Mouse (Mus musculus) lung, adult 18-20 months (tissue): ENCODE data around the gene Ctnnbl1.

ENCODE experiments used
- DNase-seq, 2 experiments: peaks; one replicate each; pipeline ENCODE4 v3.0.0; 2022; ENCODE audit warnings: mixed read lengths in 2 of 2

Gene Ctnnbl1

DNA sequence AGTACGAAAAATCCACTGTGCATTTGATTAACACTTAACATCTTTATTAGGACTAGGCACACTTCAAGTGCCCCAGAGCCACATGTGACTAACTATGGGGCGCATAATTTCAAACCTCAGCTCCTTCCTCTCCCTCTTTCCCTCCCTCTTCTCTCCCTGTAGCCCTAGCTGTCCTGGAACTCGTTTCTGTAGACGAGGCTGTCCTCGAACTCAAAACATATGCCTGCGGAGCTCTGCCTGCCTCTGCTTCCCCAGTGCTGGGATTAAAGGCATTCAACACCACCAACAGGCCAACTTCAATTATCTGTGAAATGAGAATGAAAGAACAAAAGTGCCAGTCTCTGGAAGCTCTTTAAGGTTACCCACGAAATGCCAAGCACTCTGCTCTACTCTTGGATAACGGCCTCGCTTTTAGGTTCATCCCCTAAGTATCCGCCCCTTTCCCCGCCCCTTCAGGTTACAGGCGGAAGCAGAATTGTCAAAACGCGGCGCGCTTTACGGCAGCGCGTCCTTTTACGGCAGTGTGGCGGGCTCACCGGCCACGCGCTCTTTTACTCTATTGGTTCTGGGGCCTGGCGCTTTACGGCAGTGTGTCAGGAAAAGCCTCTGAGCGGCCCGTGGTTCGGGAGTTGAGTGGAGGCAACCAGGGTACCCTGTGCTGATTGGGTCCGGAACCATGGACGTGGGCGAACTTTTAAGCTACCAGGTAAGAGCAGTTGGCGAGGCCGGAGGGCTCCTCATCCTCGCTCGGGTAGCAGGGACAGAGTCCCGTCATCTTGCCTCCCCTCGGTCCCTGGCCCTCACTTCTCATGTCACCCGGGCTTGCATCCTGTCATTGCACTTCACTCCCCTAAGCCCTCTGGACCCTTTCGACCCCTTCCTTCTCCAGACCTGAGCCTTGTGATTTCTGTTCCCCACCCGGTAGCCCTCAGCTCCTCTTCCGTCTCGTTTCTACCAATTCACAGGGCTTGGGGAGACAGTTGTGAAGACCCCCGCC lies at the start of gene Ctnnbl1:
TSS of gene Ctnnbl1 (plus strand) at position 548 of the 997 bp plus-strand sequence.
- peak; percentile 98 to 99 for DNase-seq

DNA sequence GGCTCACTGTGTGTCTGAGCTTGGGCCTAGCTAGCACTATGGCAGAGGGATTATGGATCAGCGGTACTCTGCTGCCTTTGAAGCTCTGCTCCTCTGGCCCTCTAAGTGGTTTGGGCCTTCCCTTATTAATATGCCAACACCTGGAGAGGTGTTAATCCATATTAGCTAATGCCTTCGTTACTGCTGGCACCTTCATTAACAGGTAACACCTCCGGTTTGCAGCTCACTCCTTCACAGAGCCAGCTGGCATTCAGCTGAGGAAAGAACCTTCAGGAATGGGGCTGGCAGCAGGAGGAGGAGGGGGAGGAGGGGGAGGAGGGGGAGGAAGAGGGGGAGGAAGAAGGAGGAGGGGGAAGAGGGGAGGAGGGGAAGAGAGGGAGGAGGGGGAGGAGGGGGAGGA lies 49.7 kb upstream of the Ctnnbl1 start:
- no peak for DNase-seq

DNA sequence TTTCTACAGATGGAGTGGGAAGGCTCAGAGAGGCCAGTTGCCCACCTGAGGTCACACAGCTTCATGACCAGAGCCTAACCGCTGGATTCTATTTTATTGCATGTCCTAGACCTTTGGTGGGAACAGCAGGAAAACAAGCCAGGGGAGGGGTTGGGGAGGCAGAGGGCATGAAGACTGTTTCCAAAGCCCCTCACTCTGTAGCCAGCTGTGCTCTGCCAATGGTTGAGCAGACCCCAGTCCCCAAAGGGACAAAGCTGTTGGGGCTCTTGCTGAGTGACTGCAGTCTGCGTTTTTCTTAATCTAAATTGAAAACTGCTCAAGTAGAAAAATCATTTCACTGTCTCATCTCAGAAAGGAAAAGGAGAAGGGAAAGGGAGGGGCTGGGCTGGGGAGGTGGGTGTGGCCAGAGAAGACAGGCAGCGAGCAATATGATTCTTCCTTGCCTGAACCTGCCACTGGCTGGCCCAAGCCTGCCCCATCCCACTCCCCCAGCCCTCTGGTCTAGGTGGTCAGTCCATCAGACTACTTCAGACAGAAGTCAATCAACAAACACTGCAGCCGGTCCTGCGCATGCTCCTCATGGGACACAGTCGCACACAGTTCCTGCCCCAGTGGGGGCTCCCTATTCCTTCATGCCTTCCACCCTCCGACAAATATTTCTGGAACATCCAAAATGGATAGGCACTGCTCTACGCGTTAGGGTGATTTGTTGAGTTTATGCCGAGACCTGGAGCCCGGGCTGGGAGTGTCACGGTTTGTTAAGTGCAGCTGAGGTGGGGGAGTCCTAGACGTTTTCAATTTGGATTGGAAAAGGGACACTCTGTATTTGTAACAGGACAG lies 45.7 kb upstream of the Ctnnbl1 start:
- DNase-seq, result no peak

DNA sequence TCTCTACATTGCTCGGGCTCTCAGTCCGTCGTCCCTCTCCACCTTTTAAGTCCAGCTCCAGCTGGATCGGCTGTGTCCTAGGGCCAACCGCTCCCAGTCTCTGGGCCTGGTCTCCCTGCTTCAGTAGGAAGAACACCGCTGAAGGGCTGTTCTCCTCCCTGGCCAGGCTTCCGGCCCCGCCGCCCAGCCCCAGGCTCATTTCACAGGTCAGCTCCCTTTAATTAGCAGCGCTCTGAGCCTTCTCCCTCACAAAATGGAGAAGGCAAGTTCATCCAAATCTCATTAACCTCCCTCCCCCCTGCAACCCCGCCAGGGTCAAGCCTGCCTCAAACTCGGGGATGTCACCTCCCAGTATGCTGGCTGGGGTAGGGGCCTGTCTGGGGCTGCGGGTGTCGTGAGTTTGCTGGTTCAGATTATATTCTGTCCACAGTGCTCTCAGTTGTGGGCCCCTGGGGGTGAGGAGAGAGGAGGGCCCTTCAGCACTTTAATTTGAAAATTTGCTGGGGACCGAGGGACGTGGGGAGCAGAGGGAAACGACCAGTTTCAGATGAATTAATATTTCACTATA lies 44.8 kb upstream of the Ctnnbl1 start:
- no peak for DNase-seq

DNA sequence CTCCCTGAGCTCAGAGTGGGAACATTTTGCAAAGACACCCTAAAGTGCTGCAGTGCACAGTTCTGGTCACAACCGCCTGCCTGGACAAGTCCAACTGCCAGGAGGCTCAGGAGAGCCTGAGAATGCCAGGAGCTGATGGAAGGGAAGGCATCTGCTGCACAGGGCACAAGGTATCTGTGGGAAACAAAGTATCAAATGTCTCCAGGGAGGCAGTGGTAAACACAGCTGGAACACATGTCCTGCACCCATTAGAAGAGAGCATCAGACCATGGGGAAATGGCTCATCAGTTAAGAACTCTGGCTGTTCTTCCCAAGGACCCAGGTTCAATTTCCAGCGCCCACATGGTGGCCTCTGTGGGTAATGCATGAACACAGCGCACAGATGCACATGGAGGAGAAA lies 43.6 kb upstream of the Ctnnbl1 start:
- DNase-seq, result no peak

DNA sequence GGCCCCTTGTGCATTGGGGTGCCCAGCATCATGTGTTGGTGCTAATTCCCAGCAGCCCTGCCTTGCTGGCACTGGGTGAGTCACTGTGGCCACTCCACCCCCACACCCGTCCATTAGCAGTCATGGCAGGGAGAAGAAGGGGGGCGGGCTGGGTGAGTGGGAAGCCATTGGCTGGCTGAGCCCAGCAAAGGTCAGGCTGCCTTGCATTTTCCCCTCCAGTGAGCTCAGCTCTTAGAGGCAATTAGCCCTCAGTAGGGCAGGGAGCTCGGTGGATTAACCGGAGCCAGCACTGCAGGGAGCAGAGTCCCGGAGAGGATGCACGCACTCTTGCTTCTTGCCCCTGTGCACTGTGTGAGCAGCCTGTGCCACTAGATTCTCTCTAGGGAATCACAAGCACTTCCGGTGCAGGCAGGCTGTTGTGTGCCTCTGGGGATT lies 40.9 kb upstream of the Ctnnbl1 start:
- DNase-seq, result no peak

DNA sequence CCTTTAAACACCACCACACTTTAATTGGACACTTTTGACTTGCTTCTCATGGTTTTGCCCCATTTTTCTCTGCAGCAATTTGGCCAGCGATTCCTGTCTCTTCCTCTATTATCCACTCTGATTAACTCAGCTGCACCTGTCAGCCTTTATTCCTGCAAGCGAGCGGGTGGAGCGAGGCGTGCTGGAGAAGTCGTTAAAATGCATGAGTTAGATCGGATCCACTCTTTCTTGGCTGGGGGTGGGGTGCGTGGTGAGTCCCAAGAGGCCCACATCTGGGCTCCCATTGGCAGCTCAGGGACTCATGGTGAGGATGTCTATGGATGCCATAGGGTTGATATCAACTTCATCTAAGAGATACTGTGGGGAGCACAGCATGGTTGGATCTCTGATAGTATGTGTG lies 34.0 kb upstream of the Ctnnbl1 start:
- DNase-seq, result no peak

DNA sequence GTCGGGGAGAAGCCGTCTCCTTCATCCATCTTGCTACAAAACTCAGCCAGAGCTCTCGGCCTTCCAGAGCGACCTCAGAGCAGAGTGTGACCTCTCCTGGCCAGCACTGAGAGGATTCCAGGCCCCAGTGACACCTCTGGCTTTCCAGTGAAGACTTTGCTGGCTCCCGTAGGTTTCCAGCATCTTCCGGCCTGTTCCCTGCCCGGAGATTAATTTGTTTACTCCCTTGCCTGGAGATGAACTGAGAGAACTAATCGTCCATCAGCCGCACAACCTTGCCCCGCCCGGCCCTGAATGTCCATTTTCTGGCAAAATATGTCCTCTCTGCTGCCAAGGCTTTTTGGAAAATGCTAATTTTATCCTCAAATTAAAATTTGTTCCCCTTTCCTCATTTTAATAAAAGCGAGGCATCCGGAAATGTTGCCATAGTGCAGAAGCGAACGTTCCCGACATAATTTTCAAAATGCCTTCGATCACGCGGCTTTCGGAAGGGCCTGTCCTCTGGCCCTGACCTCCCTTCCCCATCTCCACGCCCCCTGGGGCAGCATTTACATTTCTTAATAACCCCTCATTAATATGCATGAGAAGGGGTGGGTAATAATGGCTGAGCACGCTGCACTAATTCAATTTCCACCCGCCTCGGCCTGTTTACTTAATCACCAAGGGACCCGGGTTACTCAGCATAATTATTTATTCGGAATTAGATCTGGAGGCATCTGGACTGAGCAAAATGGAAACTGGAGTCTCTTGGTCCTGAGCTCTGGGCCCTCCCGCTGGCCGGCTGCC lies 32.0 kb upstream of the Ctnnbl1 start:
- peak; percentile 36 to 38 for DNase-seq

DNA sequence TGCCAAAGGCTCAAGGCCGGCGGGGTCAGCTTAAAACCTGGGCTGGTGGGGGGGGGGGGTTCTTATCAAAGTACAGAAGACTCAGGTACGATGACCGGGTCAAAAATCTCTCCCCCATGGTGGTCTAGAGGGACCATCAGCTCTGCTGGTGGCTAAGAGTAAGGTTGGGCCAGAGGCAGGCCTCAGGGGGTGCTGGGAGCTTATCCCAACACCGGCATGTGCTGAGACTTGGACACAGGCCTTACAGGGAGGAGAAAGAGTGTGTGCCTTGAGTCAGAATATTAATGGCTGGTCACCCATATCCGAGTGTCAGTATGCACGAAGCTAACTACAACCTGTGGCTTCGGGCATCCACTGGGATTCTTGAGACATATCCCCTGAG lies 31.4 kb upstream of the Ctnnbl1 start:
- DNase-seq, result no peak

DNA sequence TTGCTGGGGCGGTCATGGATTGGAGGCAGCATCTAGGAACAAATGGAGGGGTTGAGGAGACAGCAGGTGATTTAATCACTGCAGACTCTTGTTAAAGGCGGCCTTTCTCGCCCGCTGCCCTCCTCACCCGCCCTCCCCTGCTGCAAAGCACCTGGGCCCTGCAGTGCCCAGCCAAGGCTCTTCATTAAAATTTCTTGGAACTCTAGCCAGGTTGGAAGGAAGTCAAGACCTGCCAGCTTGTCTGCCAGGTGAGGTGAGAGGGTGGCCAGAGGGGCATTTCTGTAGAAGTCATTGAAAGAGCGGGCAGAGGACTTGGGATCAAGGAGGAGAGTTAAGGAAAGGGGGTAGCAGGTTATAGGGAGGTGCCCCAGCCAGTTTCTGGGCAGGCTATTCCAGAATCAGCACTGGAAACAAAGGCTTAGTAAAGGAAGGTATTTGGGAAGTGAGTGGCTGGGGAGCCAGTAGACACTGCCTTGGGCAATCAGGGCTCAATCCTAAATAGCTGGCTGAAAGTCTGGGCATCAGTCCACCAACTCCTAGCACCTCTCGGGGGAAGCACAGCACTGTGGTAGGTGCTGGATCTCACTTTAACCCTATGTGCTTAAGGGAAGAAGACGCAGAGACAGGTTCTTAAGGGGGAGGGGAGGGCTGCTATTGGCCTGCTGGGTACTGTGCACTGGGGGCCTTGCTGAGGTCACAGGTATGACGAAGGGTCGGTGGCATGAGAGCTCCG lies 29.8 kb upstream of the Ctnnbl1 start:
- DNase-seq, result no peak

DNA sequence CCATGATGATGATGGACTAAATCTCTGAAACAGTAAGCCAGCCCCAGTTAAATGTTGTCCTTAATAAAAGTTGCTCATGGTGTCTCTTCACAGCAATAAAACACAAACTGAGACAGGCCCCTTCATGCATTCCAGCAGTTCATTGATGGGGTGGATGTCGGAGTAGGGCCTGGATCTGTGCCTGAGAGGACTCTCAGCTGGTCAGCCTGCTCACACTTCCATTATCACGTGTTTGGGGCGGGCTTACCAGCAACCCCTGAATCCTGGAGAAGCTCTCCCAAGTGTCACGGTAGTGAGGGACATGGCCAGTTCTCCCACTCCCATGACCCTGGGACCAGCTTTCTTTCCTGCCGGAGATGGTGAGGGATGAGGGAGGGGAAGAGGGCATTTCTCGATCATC lies 24.5 kb upstream of the Ctnnbl1 start:
- DNase-seq, result peak in 1 of 2 experiments; percentile 11

DNA sequence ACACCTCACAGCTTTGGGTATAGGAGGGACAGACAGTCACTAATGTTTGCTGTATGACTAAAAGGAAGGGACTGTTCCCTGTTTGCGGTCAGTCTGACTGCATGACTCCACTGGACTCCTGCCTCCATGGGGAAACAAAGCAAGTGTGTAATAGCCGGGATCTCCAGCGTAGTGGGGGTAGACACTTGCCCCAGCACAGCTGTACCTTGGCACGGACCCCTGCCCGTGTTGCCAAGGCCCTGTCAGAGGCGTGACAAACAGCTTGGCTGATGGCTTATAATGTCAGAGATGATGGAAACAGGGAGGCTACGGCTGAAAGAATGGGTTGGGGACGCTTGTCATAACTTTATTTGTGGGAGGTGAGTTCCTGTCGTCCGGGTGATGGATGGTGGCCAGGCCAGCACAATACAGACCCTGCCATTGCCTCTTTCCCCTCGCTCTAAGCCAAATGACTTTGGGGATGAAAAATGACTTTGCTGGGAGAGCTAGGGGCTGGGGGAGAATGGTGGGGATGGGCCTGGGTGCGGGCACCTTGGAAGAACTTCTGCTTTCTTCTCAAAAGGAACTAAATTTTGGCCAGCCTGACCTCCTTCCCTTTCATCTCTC lies 21.5 kb upstream of the Ctnnbl1 start:
- peak; percentile 47 to 54 for DNase-seq

DNA sequence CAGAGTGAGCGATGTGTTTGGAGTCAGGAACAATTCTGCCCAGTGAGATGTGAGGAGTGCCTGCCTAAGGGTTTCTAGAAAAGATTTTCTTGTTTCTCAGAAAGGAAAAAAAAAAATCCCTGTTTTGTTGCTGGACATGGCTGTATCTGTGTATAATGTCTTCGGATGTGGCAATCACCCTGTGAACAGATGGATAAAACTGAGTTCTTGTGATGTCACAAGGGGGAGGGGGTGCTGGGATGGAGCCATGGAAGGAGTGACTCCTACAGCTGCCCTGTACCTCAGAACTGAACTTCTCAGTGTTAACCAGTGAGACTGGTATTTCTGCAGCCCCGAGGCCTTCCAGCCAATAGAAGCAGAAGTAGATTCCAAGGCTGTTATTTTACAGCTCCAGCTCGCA lies 18.8 kb upstream of the Ctnnbl1 start:
- no peak for DNase-seq

DNA sequence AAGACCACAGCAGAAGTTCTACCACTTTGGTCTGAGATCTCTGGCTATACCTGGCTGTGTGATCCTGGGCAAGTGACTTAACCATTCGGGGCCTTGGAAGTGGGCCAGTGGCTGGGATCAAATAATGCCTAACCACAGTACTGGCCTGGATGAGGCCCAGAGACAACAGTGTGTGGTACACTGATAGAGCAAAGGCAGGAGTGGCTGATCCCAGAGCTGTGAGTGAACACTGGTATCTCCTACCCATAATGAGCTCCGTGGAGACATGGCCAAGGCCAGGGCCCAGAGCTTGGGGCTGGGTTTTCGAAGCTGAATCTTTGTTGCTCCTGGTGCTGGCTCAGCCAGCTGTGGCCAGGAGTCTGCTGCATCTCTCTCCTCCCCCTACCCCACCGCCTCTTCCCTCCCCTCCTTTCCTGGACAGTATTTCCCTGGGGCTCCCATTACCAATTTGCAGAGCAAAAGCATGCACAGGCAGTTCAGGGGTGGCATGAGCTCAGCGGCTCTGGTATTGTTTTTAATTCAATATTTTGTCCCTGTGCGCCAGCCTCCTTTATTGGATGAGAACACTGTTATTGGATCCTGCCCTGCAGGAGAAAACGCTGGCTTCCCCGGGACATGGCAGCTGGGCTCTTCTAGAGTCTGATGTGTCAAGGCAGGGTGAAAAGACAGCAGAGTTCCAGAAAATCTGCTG lies 13.2 kb upstream of the Ctnnbl1 start:
- no peak for DNase-seq

DNA sequence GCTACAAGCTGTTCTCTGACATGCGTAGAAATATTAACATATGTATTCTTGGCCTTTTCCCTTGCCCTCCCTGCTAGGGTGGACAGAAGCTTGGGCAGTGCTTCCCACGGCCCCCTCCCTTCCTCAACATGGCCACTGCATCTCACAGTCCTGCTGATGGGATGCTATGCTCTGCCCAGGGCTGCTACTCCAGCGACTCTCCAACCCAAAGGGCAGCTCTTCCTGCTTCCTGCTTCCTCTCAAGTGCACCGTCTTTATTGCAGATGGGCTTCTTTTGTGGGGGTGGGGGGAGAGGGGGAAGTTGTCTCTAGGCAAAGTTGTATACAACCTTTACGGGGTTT lies 12.7 kb upstream of the Ctnnbl1 start:
- DNase-seq, result no peak

DNA sequence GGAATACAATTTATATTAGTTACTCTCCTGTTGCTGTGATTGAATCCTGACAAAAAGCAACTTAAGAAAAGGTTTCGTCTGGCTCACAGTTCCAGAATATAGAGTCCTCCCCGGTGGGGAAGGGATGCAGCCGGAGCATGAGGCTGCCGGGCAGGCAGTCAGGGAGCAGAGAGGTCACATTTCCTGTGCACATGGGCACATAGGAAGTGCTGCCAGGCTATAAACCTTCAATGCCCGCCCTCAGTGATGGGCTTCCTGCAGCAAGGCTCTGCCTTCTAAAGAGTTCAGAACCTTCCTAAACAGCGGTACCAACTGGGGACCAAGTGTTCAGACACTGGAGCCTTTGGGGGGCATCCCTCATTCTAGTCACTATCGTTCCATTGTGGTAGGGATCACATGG lies 7.4 kb downstream of the Ctnnbl1 start:
- peak in 1 of 2 experiments; percentile 10 for DNase-seq

DNA sequence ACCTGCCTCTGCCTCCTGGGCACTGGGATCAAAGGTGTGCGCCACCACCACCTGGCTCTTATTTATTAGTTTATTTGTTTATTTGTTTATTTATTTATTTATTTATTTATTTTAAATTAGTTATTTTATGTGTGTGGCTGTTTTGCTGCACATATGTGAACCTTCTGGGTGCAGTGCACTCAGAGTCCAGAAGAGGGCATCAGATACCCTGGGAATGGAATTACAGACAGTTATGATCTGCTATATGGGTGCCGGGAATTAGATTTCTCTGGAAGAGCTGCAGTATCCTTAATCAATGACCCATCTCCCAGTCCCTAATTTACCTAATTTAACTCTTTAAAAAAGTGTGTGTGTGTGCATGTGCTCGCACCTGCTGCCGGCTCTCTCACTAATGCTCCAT lies 8.5 kb downstream of the Ctnnbl1 start:
- no peak for DNase-seq

DNA sequence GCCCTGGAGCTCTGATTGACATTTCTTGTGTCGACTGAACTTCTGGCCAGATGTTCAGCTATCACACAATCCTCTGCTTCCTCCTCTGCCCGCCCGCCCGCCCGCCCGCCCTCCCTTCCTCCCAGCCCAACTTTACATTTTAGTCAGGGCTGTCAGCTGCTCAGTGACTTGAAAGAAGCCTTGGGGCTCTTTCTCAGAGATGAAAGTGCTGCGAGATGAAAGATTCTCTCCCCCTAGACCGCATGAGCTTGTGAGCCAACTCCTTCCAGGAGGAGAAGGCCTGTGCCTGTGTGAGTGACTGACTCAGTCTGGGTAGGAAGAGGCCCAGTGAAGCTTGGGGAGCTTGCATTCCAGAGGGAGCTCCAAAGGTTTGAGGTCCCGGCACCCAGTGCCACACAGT lies 9.4 kb downstream of the Ctnnbl1 start:
- DNase-seq, result no peak

DNA sequence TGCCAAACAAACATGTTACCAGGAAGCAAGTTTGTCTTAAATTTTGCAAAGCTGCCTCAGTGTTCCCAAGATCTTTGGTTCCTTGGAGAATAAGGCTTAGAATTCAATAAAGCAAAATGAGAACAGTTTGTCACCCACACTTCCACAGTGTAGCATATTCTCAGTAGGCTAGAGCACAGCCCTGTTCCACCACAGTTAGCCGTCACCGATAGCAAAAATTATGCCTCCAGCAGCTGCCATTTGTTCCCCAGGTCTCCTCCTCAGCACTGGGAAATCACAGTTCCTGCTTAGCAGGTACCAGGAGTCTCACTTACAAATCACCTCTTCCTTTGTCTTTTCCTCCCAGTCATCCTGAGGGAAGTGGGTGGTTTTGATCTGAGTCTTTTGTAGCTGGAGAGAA lies 10.8 kb downstream of the Ctnnbl1 start:
- no peak for DNase-seq

DNA sequence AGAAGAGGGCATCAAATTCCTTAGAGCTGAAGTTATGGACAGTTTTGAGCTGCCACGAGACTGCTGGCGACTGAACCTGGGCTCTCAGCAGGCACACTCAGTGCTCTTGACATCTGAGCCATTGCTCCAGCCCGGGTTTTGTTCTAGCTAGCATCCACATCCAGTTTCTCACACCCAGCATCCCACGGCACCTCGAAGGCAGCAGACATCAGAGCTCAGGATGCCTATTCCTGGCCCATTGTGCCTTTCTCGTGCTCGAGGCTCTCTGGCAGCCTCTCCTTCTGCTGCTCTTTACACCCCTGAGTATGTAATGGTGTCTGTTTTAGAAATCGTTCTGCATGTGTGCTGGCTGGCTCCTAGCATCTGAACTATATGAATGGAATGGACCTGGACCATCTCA lies 13.3 kb downstream of the Ctnnbl1 start:
- no peak for DNase-seq
